Mouse (Mus musculus) embryonic fibroblast, embryonic 13.5 days (primary cell): ENCODE measurements around the gene Rnf145.

Experiments
- CTCF ChIP-seq: IDR thresholded peaks from 2 replicates; pipeline ENCODE4 v1.5.1; 2011; ENCODE audit warnings: mild to moderate bottlenecking, control low read depth, low read length, moderate library complexity, borderline replicate concordance; ENCODE audit not compliant: insufficient read depth
- POLR2A ChIP-seq: IDR thresholded peaks from 2 replicates; pipeline ENCODE4 v1.6.1; 2011; ENCODE audit warnings: low read depth, mild to moderate bottlenecking, control low read depth, low read length, moderate library complexity

DNA sequence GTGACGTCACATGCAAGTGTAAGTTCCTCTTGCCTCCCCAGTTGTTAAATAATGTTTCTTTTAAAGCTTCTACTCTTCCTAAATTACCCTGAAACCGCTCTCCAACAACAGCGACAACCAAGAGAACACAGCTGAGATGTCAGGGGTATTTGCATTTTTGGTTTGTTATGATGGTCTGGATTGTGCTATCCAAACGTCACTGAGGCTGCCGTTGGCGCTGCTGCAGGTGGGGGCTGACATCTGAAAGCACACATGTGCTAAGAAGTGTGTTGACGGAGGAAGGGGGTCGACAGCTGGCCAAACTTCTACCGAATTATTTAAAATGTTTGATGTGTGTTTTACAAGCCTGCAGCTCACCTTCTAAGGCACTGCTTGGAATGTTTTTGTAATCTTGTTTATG, 59.1 kb downstream of the Rnf145 start:
- no peak for TF ChIP-seq CTCF
- TF ChIP-seq POLR2A, result no peak
